Mouse (Mus musculus) heart, adult 2 months (tissue): ENCODE measurements around the gene Uggt1. TPM values are rescaled to one million over a fixed set of nuclear protein-coding genes. Genes with fewer than 3 reads are reported as not detected.

Experiments
- DNase-seq, 2 experiments: peaks; one replicate each; pipeline ENCODE4 v3.0.0; 2021
- H3K27ac ChIP-seq: fragments of 200-600 bp; 2 replicates; pipeline ENCODE4 v1.8.1; 2022
- H3K27me3 ChIP-seq: fragments of 200-500 bp; 2 replicates; pipeline ENCODE4 v1.6.1; 2012; ENCODE audit warnings: mild to moderate bottlenecking, low read length, inconsistent platforms, mixed read lengths; ENCODE audit not compliant: control insufficient read depth, insufficient read depth
- H3K36me3 ChIP-seq: fragments of 200-500 bp; 2 replicates; pipeline ENCODE4 v1.6.1; 2012; ENCODE audit warnings: low read length, inconsistent platforms; ENCODE audit not compliant: control insufficient read depth, insufficient read depth
- H3K4me1 ChIP-seq: fragments of 200-500 bp; 2 replicates; pipeline ENCODE4 v1.6.1; 2011; ENCODE audit warnings: low read length; ENCODE audit not compliant: control insufficient read depth, insufficient read depth
- H3K4me3 ChIP-seq: fragments of 200-600 bp; 2 replicates; pipeline ENCODE4 v1.8.1; 2022
- H3K79me2 ChIP-seq: fragments of 200-500 bp; replicated peaks from 2 replicates; pipeline ENCODE4 v1.6.1; 2012; ENCODE audit warnings: mild to moderate bottlenecking, inconsistent platforms, low read length, moderate library complexity, mixed read lengths; ENCODE audit not compliant: control insufficient read depth, insufficient read depth
- H3K9ac ChIP-seq: fragments of 200-500 bp; 2 replicates; pipeline ENCODE4 v1.6.1; 2012; ENCODE audit warnings: low read depth, mild to moderate bottlenecking, control low read depth, inconsistent platforms, low read length, mixed read lengths
- CTCF ChIP-seq: fragments of 200-600 bp; IDR thresholded peaks from 2 replicates; pipeline ENCODE4 v1.8.1; 2022; ENCODE audit warnings: antibody characterized with exemption, mild to moderate bottlenecking, moderate library complexity
- EP300 ChIP-seq: fragments of 200-500 bp; IDR thresholded peaks from 2 replicates; pipeline ENCODE4 v1.6.1; 2011; ENCODE audit warnings: low read depth, low read length, control low read depth; ENCODE audit not compliant: insufficient read depth
- POLR2A ChIP-seq: fragments of 200-500 bp; IDR thresholded peaks from 2 replicates; pipeline ENCODE4 v1.6.1; 2011; ENCODE audit warnings: mild to moderate bottlenecking, low read depth, low read length, control low read depth; ENCODE audit not compliant: insufficient read depth
- WGBS: fragments of 180-500 bp; shearing (Covaris S2); methylation state at CpG from one replicate; pipeline ENCODE4 v1.1.7; 2018; 5-methylcytosine and 5-hydroxymethylcytosine counted together
- intact Hi-C: fragments of 180-260 bp; cut with DNase I; formaldehyde crosslinking; loops from one replicate; pipeline ENCODE4 v1.15.1; 2025
- polyA plus RNA-seq: library from polyadenylated mRNA; depleted of rRNA; stranded (reverse); fragments of >200 nt; gene quantifications from 2 replicates; pipeline ENCODE4 v1.2.3, GENCODE M21; 2012
- total RNA-seq, 2 experiments: library from RNA; stranded (reverse); gene quantifications; 2 replicates each; pipeline ENCODE4 v1.2.3; 2021

The Uggt1 gene
- total and polyA plus RNA-seq, 3 experiments: 7.3 to 29.8 (median 28.4) TPM

DNA sequence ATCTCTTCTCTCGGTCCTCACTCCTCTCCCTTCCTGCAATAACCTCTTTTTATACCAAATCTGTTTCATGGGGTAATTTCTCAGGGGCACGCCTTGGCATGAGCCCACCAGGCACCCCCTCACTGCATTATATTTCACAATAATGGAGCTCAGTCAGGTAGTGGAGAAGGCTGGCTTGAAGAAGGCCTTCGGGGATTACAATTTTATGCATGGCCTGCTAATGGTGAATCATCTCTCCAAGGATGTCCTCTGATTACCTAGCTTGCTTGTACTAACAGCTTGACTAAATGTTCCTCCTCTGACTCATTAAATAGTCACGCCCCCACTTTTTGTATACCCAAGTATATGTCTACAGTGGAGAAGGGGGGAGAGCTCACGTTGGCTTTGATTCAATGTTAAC lies 128.0 kb downstream of the Uggt1 start:
- Histone ChIP-seq H3K79me2 (no peaks in the 10 kb centered on the region), H3K36me3 (no peaks in the 10 kb centered on the region), H3K27me3 (no peaks in the 10 kb centered on the region), H3K4me3 (no peak overlapping the region), H3K9ac (no peak overlapping the region), H3K27ac (no peak overlapping the region), H3K4me1 (no peaks in the 10 kb centered on the region)
- DNase-seq: no peak
- WGBS: 77% methylated on average over 5 of the region's 5 CpGs
- intact Hi-C loops: no loop called here
- TF ChIP-seq EP300 (no peak), POLR2A (no peak), CTCF (no peak)

DNA sequence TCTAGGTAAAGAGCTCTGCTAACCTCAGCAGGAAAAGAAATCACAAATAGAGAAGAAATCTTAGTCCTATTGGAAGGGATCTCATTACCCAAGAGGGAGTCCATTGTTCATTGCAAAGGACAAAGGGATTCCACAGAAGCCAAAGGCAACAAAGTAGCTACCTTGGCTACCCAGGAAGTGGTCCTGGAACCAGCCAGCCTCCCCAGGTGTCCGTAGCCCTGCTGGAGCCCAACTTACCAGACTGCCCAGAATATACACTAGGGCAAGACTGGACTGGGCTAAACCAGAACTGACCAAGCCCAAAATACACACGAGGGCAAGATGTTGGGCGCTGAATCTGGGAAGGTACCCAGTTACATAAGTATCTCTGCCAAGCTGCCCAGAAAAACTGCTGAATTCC lies 129.7 kb downstream of the Uggt1 start:
- WGBS: 91% methylated on average over 3 of the region's 3 CpGs

DNA sequence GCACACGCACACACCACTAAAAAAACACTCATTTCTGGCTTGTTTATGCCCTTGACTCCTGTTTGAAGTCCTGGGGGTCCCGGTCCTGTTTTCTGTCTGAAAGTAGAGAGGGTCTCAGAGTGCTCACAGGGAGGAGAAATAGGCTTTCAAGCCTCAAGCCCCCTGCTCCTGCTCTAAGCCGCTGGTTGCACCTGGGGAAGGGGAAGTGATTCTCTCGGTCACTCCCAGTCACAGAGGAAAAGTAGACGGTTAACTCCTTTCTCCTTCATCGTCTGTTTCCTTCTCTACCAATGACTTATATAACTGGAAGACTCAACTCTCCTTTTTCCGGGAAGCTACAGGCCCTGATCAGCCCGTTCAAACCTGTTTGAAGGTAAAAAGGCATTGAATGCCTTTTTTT lies 130.8 kb downstream of the Uggt1 start:
- no peak overlapping the region for H3K4me3 ChIP-seq
- no peak for TF ChIP-seq POLR2A
- TF ChIP-seq CTCF: no peak
- no peaks in the 10 kb centered on the region for H3K27me3 ChIP-seq
- no peak for DNase-seq
- H3K79me2 ChIP-seq: no peaks in the 10 kb centered on the region
- H3K9ac ChIP-seq: no peak overlapping the region
- no peak overlapping the region for H3K27ac ChIP-seq
- 72% methylated on average over 8 of the region's 8 CpGs for WGBS
- intact Hi-C loops: no loop called here
- H3K4me1 ChIP-seq: no peaks in the 10 kb centered on the region
- no peaks in the 10 kb centered on the region for H3K36me3 ChIP-seq

More for the DNA sequence above, 129.7 kb downstream of the Uggt1 start:
- no peak for TF ChIP-seq CTCF
- no peak for TF ChIP-seq EP300
- TF ChIP-seq POLR2A: no peak
- intact Hi-C loops: no loop called here
- Histone ChIP-seq H3K27ac (no peak overlapping the region), H3K36me3 (no peaks in the 10 kb centered on the region), H3K27me3 (no peaks in the 10 kb centered on the region), H3K9ac (no peak overlapping the region), H3K79me2 (no peaks in the 10 kb centered on the region), H3K4me1 (no peaks in the 10 kb centered on the region), H3K4me3 (no peak overlapping the region)
- no peak for DNase-seq

DNA sequence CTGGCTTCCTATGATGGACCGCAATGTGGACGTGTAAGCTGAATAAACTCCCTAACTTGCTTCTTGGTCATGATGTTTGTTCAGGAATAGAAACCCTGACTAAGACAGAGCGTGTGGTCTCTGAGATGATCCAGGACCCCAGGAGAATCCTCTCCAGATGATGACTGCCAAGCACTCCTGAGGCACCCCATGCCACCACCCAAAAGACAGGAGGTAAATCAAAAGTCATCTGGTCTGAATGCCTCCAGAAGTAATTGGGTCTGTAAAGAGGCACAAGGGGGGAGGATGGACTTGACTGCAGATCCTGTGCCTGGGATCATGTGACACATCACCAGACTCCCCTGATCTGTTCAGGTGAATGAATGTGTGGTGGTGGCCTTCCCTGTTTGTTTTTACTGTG lies 131.9 kb downstream of the Uggt1 start:
- Histone ChIP-seq H3K27me3 (no peaks in the 10 kb centered on the region), H3K36me3 (no peaks in the 10 kb centered on the region), H3K9ac (no peak overlapping the region), H3K4me1 (no peaks in the 10 kb centered on the region), H3K27ac (no peak overlapping the region), H3K4me3 (no peak overlapping the region), H3K79me2 (no peaks in the 10 kb centered on the region)
- DNase-seq: no peak
- WGBS: 87% methylated on average over 3 of the region's 3 CpGs
- TF ChIP-seq EP300 (no peak), POLR2A (no peak), CTCF (no peak)
- intact Hi-C loops: no loop called here

DNA sequence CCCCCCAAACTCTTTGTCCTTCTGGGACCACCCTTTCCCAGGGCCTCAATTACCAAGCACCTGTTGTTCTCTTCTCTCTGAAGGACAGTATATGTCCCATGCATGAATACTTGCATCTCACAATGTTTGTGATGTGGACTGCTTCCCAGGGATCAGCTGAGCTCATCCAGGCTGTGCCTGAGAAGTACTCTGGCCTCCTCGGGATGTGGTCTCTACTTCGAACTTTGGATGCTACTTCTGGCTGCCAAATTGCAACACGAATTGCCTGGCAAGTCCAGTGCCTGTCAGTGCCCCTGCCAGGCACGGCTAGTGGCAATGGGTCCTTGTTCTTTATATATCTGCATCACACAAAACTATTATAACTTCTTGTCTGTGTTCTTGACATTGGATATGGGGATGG lies 134.5 kb downstream of the Uggt1 start:
- no peak overlapping the region for H3K4me3 ChIP-seq
- no peaks in the 10 kb centered on the region for H3K79me2 ChIP-seq
- H3K4me1 ChIP-seq: no peaks in the 10 kb centered on the region
- H3K36me3 ChIP-seq: no peaks in the 10 kb centered on the region
- no peak overlapping the region for H3K9ac ChIP-seq
- no peak for DNase-seq
- H3K27me3 ChIP-seq: no peaks in the 10 kb centered on the region
- 77% methylated on average over 4 of the region's 4 CpGs for WGBS
- TF ChIP-seq POLR2A (no peak), EP300 (no peak), CTCF (no peak)
- intact Hi-C loops: no loop called here
- no peak overlapping the region for H3K27ac ChIP-seq

DNA sequence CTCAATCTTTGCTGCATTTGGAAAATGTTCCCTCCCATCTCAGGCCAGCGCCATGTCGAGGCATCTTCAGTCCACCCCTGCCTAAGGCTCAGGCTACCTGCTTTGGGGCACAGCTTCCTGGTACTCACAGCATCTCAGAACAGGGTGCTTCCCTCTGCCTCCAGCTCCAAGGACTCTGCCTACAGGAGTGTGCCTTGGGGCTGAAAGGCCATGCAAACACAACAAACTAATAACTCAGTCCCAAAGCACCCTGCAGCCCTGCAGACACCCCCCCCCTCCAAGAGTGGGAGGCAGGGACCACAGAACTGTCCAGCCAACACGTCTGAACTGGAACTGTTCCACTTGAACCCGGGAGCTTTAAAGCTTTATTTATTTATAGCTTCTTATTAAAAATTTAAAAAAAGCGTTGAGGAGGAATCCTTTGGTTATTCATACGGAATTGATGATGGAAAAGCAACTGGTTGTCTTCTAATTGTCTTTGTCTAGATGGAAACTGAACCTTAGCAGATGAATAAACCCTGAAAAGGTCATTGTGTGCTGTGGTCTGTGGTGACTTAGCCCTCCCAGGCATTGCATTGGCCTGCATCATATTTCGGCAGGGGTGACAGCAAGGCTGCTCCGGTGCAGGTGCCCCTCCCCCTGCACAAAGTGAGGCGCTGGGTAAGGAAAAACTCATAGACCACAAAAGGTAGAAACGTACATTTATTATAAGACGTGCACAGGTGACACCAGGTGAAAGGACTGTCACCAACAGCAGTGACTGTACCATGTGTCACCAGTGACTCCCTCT lies 138.4 kb downstream of the Uggt1 start:
- TF ChIP-seq EP300 (no peak), CTCF (no peak), POLR2A (no peak)
- H3K79me2 ChIP-seq: no peaks in the 10 kb centered on the region
- no peak overlapping the region for H3K27ac ChIP-seq
- H3K36me3 ChIP-seq: no peaks in the 10 kb centered on the region
- WGBS: 90% methylated on average over 11 of the region's 11 CpGs
- intact Hi-C loops: no loop called here
- no peaks in the 10 kb centered on the region for H3K27me3 ChIP-seq
- no peaks in the 10 kb centered on the region for H3K4me1 ChIP-seq
- DNase-seq: no peak
- H3K9ac ChIP-seq: no peak overlapping the region
- no peak overlapping the region for H3K4me3 ChIP-seq
